Mouse (Mus musculus): ENCODE data around the gene Dynlrb2. TPM values are rescaled to one million over a fixed set of nuclear protein-coding genes. Genes with fewer than 3 reads are reported as not detected.

Gene Dynlrb2
- 1 to 10 TPM; 1.6 to 1.9 TPM for total RNA-seq (2021)

DNA sequence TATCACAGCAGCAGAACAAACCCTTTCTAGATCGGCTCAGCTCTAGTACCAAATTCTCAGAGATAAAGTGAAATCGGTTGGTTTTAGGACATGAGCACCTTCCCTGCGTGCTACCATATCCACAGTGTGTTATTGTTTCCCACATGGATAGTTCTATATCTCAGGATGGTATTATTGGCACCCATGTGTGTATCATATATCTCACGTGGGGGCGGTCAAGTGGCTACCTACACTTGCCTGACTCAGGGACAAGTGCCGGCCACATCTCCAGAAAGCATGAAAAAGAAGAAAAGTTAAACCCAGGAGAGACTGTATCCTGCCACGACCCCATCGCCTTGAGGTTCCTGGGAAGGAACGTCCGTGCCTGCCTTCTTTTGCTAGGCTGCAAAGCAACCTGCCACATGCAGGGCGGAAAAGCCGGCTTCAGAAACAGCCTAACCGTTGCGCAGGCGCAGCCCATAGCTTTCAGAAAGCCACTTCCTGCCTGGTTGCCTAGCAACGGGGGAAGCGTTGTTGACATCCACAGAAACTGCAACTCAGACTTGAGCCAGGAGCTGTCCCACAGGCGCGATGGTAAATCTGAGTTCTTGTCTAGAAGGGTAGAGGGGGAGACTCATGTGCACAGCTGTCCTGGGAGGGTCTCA is at the start of gene Dynlrb2:
TSS of gene Dynlrb2 (plus strand) at position 498 of the 644 bp plus-strand sequence.
- peak; percentile 70 to 83 for DNase-seq (ENCODE audit: extremely low spot score in 1 of 2, low spot score in 1 of 2)

DNA sequence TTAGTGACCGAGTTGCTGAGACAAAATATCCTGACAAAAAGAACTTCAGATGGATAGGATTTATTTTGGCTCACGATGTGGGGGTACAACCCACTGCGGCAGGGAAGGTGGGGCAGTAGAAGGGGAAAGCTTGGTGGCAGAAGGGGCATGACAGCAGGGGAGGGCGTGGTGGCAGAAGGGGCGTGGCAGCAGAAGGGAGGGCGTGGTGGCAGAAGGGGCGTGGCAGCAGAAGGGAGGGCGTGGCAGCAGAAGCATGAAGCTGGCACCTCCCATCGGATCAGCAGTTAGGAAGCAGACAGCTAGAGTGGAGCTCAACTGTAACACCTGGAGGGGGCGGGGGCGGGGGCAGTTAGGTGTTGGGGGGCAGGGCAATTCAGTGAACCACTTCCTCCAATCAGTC is 46.2 kb upstream of the Dynlrb2 start:
- no peak for DNase-seq (ENCODE audit: extremely low spot score in 1 of 2, low spot score in 1 of 2)

DNA sequence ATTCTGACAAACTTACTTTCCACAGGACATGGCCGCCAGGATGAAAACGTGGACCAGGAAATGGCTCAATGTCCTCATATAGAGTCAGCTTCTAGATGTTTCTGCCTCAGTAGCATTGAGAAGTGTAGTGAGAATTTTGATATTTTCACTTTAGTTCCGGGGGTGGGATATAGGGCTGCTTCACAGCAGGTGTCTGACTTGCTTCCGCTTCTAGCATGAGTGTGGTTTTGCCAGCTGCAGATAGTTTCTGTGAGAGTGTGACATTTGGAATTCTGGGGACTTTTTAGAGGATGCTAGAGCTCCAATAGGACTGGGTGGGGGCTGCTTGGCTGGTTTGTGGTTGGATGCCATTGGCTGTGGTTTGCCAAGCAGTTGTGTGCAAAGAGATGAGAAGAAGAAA is 43.3 kb upstream of the Dynlrb2 start:
- no peak for DNase-seq (ENCODE audit: extremely low spot score in 1 of 2, low spot score in 1 of 2)

DNA sequence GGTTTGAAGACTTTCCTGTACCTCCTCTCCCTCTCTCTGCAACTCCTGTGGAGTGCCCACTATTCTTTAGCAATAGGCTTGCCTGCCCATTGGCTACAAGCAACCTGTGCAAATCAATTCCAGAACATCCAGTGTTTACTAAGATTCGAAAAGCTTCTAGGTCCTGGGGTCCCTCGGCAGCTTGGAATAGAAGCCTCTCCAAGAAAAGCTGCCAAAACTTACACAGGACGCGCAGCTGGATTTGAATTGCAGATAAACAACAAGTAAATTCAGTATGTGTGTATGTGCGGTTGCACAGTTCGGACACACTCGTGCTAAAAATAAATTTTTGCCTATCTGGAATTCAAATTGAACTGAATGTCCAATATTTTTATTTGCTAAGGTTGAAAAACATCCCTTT is 38.2 kb upstream of the Dynlrb2 start:
- no peak for DNase-seq (ENCODE audit: extremely low spot score in 1 of 2, low spot score in 1 of 2)

DNA sequence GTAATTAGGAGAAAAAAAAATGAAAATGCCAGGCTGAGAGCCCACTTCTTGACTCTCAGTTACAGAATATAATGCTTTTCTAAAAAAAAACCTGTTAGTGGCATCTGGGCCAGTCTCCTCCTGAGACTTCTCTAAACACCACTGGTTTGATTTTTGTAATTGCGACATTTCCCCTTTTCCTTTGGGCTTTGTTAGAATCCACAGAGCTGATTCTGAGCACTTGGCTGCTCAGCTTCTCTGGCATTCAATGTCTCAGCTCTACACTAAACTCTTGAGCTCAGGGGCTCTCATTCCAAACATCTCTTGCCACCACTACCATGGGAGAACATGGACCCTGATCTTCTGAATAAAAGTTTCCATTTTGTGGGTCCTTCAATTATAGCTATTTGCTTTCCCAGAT is 37.7 kb upstream of the Dynlrb2 start:
- no peak for DNase-seq (ENCODE audit: extremely low spot score in 1 of 2, low spot score in 1 of 2)

DNA sequence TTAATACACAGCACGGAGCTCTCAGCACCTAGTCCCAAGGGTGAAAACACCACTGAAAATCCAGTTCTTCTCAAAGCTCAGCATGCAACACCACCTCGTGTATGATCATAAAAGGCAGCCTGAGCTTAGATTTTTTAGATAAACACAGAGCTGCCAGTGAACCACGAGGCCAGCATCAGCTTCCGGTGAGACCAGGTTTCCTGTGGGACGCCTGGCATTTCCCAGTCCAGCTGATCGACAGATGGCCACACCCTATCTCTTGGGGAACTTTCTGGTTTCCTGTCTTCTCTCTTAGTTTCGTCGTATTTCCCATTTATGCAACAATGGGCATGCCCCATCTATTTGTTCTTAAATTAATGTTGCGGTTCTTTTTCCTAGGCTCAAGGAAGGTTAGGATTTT is 26.8 kb upstream of the Dynlrb2 start:
- DNase-seq (ENCODE audit: extremely low spot score in 1 of 2, low spot score in 1 of 2): no peak

GRCm38 (mm10) chr8:116478681-116479080 is 26.1 kb upstream of the Dynlrb2 start:
- DNase-seq (ENCODE audit: extremely low spot score in 1 of 2, low spot score in 1 of 2): no peak

- DNase-seq (ENCODE audit: extremely low spot score in 1 of 2, low spot score in 1 of 2): peak; percentile 37 to 67
Observed at GRCm38 (mm10) chr8:116480894-116481293, 23.9 kb upstream of the Dynlrb2 start.

DNA sequence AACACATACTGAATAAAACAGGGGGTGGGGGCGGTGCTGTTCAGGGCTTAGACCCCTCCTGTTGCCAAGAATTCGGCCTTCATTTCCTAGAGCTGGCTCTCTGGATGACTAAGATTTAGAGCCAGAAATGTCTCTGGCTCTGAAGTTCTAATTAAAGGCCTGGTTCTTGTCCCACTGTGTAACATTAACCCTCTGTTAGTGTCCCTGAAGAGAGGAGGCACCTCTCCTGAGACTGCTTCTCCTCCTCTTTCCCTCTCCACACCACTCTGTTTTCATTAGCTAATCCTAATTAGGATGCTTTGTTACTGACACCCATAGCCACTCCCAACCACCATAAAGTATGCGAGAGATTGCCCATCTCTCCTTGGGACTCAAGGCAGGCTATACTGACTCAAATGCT is 22.0 kb upstream of the Dynlrb2 start:
- DNase-seq (ENCODE audit: extremely low spot score in 1 of 2, low spot score in 1 of 2): no peak

GRCm38 (mm10) chr8:116484087-116484486 is 20.7 kb upstream of the Dynlrb2 start:
- DNase-seq (ENCODE audit: extremely low spot score in 1 of 2, low spot score in 1 of 2): no peak

DNA sequence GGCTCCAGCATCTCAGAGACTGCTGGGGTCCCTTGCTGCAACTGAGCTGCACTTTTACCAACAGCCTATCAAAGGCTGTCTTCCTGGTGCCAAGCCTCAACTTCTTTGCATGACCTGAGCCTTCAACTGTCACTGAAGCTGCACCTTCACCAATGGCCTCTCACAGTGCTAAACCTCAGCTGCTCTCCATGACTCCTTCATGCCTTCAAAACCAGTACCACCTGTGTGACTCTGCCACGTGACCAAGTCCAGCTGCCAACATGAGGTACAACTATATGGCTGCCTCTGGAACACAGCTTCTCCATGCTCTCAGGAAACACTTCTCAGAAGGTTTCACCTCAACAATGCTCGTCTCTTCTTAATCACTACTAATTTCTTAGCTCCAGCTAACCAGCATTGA is 16.2 kb upstream of the Dynlrb2 start:
- DNase-seq (ENCODE audit: extremely low spot score in 1 of 2, low spot score in 1 of 2): no peak

- no peak for DNase-seq (ENCODE audit: extremely low spot score in 1 of 2, low spot score in 1 of 2)
Observed at GRCm38 (mm10) chr8:116500057-116500809, 4.5 kb upstream of the Dynlrb2 start.

- no peak for DNase-seq (ENCODE audit: extremely low spot score in 1 of 2, low spot score in 1 of 2)
Observed at GRCm38 (mm10) chr8:116508721-116509120, 3.9 kb downstream of the Dynlrb2 start.

- DNase-seq (ENCODE audit: extremely low spot score in 1 of 2, low spot score in 1 of 2): no peak
Observed at GRCm38 (mm10) chr8:116509247-116509646, 4.5 kb downstream of the Dynlrb2 start.

GRCm38 (mm10) chr8:116519676-116520075 is 14.9 kb downstream of the Dynlrb2 start:
- no peak for DNase-seq (ENCODE audit: extremely low spot score in 1 of 2, low spot score in 1 of 2)

DNA sequence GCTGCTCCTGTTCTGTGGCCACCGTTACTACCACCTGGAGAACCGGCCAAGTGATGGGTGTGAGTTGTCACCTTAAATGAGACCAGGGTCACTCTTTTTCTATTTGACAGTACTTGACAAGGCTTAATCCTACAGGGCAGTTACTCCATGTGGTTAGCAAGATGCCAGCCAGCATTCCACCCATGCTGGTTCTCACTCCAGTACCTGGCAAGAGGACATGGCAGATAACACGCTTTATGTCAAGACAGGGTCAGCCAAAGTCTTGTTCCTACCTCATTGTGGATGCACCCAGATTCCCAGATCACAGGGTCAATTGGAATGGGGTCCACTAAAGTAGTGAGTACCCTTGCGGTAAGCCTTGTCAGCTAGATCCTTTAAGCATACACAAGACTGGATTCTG is 16.4 kb downstream of the Dynlrb2 start:
- DNase-seq (ENCODE audit: extremely low spot score in 1 of 2, low spot score in 1 of 2): no peak

- DNase-seq (ENCODE audit: extremely low spot score in 1 of 2, low spot score in 1 of 2): no peak
Observed at GRCm38 (mm10) chr8:116521641-116522040, 16.9 kb downstream of the Dynlrb2 start.

DNA sequence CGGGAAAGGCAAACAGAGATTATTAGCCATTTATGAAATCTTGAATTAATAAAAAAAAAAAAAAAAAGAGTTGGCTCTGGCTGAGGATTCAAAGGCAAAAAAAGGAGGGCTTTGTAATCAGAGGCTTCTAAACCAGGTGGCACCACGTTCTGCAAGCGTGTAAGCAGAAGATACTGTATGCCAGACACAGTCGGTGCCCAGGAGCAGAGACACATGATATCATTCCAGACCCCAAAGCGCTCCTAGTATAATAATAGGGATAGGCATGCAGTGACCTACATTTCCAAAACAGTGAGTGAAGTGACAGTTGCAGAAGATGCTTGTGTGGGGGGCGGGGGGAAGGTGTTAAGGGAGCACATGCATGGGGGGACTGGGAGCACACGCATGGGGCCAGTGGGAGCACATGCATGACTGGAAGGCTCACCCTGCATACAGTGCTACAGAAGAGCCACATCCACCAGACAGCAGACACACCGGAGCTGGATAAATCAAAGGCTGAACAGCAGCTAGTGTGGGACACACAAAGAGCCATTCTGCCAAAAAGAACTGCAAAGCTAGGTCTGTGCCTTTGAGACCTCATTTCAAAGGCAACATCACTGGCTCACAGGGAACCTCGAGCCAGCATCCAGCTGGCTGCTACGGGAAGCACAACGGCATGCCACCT is 17.5 kb downstream of the Dynlrb2 start:
- DNase-seq (ENCODE audit: extremely low spot score in 1 of 2, low spot score in 1 of 2): no peak

DNA sequence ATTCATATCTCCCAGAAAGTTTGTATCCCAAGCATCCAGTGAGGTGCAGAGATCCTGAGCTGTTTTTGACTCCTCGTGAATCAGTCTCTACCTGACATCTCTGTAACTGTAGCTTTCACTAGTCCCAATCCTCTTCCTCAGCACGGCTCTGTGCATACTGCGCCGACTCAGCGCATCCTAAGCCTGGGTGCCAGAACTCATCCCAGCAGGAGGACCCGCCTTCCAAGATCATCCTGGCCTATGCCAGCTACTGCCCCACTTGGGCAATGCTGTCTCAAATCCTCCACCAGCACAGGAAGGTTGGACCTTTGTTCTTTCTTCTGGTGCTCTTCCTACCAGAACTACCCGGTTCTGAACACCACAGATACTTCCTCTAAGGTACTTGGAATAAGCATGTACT is 20.1 kb downstream of the Dynlrb2 start:
- no peak for DNase-seq (ENCODE audit: extremely low spot score in 1 of 2, low spot score in 1 of 2)

GRCm38 (mm10) chr8:116528736-116529135 is 24.0 kb downstream of the Dynlrb2 start:
- DNase-seq (ENCODE audit: extremely low spot score in 1 of 2, low spot score in 1 of 2): no peak

- DNase-seq (ENCODE audit: extremely low spot score in 1 of 2, low spot score in 1 of 2): no peak
Observed at GRCm38 (mm10) chr8:116533081-116533480, 28.3 kb downstream of the Dynlrb2 start.

DNA sequence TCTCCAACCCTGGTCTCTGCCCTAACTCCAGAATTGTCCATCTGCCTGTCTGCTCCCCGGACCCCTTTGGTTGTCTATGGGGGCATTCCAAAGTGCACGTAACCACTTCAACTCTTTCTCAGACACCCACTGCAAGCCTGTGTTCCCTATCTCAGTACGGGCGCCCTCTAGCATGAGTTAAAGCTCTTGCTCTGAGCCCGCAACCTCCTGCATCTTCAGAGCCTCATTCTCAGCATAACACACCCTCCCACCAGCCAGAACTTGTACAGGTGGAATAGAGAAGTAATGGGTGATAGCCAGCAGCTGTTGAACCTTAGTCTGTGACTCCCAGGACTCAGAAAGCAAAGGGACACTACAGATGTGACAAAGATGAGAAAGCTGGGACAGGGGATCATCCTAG is 32.0 kb downstream of the Dynlrb2 start:
- no peak for DNase-seq (ENCODE audit: extremely low spot score in 1 of 2, low spot score in 1 of 2)
